Mouse (Mus musculus) natural killer cell, adult 2 months (primary cell): ENCODE data around the gene Nek9.

Experiments
- DNase-seq, 2 experiments: peaks; one replicate each; pipeline ENCODE4 v3.0.0; 2022; ENCODE audit warnings: low spot score in 2 of 2

The Nek9 gene

DNA sequence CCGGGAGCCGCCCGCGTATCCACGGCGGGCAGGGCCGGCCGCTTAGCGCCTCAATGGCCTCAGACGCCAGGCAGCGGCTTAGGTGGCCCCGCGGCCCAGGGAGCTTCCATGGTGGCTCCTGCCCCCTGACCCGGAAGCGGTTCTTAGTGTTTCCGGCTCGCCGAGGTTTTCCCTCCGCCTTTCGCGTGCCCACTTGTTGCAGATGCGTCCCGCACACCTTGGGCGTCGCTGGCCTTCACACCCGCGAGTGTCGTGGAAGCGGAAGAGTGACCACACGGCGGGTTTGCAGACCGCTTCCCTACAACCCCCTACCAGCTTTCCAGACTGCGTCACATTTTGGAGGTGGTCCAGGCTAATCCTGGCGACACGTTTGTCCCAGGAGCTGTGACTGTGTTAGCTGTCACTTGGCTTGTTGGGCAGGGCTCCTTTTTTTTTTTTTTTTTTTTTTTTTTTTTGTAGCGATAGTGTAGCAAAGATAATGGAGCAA is at the start of gene Nek9:
Nek9 (minus strand) TSS at position 120 of the 487 bp plus-strand sequence.
- DNase-seq, result peak; percentile 92

DNA sequence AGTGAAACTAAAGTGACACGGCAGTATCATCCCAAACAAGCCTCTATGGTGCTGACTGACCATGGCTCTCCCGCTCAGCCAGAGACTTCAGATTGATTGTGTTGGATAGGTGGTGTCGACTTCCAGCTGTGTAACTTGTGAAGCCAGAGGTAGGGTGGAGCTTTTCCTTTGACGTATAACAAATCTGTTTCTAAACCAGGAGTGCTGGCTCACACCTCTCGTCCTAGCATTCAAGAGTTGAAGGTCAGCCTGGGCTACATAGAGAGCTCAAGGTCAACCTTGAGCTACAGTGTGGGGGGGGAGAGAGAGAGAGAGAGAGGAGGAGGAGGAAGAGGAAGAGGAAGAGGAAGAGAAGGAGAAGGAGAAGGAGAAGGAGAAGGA is 46.8 kb upstream of the Nek9 start:
- no peak for DNase-seq

DNA sequence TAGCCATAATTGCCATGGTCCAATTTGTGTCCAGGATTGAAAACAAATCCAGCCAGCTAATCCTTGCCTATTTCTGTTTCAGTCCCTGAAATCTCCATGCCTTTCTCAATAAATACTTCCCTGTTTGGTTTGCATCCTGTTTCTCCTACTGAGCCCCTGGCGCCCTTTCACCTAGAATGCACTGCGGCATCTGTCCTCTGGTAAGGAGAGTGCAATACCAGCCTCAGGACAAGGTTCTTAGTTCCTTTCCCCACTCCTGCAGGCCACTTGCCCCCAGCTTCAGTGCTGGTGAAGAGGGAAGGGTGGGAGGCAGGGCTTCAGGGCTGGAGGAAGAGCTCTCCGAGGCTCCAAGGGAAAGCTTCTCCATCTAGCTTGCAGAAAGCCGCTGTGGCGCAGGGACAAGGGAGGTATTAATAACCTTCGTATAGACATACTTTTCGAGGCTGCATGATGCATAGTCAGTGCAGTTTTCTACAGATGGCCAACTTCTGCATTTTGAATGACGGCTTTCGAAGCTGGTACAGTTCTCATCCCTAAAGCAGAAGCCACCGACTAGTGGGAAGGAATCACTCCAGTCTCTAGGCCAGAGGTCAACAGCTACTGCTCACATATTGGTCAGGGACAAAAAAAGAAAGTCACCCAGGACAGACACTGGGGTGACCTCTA is 46.3 kb upstream of the Nek9 start:
- DNase-seq, result peak in 1 of 2 experiments; percentile 10

DNA sequence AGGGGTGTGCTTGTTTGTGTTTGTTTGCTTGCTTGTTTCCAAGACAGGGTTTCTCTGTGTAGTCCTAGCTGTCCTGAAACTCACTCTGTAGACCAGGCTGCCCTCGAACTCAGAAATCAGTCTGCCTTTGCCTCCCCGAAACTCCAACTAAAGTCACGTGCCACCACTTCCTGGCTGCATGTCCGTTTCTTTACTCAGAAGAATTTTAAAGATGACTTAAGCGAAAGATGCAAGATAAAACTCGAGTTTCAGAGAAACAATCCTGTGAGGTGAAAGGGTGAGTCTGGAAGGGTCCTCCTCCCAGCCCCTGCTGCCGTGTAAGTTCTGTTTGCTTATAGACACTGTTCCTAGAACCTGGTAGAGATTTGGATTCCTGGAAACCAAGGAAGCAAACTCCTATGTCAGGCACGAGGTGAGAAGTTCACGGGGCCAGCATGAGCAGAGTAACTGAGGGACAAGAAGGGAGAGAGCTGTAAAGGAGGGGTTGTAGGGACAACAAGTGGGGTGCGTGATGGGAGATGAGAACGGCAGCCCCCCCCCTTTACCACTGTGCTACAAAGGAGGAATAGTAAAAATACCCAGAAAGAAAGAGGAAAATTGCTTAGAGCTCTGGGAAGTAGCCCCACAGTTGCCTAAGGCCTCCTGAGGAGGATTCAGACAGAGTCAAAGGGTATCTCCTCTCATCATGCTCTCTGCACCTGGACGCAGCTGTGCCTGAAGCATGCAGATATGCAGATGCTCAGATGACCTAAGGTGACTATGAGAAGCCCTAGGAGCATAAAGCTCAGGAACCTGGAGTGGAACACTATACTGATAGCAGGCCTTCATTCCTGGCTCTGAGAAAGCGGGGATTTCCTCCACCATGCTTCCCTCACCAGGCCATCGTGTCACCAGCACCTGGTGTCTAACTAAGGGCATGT is 43.9 kb upstream of the Nek9 start:
- no peak for DNase-seq

DNA sequence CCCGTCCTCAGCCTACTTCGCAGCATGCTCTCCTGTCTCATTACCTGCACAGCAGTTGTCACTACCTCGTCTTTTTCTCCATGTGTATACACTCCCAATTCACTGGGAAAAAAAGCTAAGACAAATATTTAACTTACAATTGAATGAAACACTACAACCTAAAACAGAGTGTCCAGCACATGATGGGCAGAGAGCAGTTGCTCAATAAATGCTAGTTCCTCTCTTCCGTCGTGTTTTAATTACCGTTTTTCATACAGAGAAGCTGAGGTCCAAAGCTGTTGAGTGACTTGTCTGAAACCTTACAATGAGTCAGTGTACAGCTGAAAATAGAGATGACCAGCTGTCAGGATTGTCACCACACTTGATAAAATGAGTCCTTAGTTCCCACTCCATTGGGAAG is 42.4 kb upstream of the Nek9 start:
- DNase-seq, result no peak

DNA sequence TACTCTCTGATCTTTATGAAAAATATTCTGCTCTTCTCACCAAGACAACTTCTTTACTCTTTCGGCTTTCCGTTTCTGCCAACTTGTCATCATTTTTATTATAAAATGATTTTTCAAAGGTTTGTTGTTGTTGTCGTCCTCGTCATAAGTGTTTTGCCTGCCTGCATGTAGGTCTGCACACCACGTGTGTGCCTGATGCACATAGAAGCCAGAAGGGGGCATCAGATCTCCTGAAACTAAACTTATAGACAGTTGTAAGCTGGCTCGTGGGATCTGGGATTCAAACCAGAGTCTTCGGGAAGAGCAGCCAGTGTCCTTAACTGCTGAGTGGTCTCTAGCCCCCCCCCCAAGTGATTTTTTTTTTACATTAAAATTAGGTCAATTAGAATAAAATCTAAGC is 41.8 kb upstream of the Nek9 start:
- DNase-seq, result no peak

DNA sequence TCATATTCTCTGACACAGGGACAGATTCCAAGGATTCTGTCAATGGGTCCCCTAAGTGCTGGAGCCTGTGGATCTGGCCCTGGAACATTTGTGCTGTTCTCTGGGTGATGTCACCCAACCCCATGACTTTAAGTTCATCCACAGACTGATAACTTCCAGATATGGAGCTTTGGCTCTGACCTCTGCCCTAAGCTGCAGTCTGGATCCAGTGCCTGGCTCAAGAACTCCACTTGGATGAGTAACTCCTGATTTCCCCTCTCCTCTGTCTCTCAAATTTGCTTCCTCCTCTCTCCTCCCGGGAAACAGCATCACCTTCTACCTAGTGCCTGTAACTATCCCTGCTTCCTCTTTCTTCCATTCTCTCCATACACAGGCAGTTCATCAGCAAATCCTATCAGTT is 41.1 kb upstream of the Nek9 start:
- DNase-seq, result no peak

DNA sequence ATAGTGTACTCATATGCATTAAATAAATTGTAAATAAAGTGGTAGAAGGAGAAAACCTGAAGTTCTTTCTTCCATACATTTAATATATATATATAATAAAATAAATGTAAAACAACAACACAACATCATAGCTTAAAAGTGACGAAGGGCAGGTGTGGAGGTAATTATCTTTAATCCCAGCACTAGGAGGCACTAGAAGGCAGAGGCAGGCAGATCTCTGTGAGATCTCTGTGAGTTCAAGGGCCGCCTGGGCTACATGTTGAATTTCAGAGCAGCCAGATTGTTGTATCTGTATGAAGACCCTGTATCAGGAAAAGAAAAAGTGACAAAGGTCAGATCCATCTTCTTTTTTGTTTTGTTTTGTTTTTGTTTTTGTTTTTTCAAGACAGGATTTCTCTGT is 39.1 kb upstream of the Nek9 start:
- DNase-seq, result peak in 1 of 2 experiments; percentile 20

DNA sequence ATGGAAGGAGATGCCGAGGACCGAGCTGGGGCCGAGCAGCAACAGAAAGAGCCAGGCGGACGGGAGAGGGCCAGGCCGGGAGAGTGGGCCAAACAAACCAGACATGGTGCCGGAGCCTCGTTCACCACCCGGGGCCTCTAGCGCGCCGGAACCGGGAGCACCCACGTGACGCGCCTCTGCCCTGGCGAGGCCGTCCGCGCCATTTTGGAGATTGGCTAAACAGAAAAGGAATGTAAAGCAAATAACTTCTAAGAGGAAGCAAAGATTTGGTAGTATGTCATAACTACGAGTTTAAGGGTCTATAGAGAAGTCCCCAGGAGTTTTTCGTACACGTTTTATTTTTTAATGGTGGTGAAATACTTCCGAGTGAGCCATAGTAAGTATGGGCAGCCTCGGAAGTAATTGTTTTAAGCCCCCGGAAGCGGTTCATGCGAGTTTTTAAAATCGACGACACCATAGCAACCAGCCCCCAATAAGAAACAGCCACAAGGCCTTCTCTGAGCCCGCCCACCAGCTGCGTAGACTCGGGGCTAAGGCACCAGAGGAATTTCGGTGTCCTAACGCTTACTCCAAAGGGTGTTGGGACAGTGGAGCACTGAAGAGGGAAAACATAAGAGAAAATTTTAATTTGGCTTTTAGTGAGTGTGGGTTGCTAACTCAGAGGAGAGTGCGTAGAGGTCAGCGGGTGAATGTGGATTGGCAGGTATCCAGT is 35.6 kb upstream of the Nek9 start, which contains the start of gene Tmed10:
Tmed10 (minus strand) TSS at position 287 of the 712 bp plus-strand sequence.
- peak; percentile 84 to 85 for DNase-seq

DNA sequence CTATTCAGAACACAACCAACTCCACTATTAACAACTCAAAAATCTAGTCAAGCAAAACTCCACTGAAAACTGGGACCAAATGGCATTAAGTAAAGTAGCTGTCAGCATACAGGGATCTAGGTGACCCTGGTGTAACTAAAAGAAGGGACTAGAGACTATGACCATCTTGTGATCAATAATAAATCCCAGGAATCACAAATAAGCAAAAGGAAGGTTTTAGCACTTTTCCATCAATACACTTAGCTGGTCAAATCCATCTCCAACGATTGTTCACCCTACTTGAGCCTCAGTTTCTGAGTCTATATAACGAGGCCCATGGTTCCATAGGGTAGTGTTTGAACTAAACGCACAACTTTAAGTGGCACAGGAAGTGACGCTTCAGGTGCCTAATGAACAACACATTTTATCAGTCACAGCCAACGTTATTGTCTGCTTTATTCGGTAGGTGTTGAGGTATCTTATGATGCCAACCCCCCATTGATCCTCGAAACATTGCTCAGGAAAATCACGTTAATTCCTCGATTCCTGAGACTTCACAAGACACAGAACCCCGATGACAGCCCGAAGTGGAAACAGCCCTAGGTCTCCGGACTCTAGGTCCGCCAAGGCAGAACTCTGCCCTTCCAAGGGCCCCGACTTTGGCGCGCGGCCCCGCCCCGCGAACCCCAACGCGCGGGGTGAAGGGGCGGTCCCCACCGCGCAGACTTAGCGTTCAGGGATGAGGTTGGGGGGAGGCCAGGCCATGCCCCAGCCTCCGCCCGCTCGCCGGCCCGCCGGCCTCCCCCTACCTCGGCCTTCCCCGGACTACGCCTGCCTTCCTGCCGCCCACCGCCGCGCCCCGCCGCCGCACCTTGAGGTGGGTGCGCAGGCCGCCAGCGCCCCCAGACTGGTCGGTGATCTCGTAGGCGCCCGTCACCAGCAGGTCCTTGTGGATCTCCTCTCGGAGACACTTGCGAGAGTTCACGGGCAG is 34.7 kb upstream of the Nek9 start:
- DNase-seq, result peak; percentile 57 to 70

DNA sequence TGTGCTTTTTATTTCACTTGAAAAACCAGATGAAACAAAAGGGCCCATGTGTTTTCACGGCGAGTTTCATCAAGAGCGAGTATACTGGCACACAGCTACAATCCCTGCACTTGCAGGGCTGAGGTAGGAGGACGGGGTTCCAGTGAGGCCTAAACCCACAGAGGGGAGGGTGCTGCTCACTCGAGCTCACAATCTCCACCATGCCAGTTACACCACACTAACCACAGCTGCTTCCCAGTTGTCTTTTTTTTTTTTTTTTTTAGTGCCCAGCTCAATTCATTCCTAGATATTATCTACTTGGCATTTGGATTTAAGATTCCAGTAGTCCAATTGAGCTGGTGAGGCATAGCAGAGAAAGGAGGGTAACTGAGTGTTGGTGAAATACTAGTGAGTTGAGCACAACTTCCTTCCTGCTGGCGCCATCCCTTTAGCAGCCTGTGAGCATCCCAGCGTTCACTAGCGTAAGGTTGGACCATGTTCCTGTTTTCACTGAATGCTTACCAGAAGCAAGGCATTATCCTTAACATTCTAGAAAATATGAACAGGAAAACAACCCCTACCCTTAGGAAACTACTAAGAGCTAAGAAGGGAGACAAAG is 33.0 kb upstream of the Nek9 start:
- DNase-seq, result no peak

DNA sequence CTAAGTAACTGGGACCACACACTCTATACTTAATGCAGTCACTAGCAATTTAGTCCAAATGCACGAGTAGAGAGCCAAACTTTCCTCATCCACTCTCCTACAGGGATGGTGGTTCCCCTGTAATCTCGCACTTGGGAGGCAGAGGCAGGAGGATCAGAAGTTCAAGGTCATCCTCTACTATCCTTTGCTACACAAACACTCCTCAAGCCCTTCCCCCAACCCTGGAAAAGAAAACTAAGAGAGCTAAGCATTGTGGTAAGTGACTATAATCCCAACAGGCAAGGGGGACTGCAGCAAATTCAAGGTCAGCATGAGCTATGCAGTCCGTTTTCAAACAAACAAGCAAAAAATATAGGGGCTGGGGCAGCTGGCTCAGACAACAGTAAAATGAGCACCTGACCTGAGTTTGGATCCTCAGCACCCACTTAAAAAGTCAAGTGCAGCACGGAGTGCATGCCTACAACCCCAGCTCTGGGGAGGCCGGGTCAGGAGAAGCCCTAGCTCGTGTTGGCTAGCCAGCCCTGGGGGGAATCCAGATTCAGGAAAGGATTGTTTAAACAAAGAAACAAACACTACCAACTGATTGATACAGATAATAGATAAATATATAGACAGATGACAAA is 29.4 kb upstream of the Nek9 start:
- no peak for DNase-seq

DNA sequence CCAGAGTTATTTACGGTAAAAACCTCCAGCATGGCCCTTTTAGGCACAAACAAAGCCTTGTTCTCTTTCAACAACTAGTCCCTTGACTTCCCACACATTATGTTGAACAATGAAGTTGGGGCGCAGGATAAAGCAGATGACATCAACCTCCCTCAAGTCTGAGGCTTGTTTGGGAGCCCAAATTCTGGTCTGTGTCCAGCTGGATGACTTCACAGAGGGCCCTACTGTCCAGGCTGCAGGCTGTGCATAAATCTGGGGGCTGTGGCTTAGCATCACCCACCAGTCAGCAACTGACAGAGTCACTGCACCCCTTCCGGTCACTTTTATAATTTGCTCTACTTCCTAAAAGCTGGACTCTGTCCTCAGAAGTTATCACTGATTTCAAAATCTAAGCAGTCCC is 27.1 kb upstream of the Nek9 start:
- no peak for DNase-seq

DNA sequence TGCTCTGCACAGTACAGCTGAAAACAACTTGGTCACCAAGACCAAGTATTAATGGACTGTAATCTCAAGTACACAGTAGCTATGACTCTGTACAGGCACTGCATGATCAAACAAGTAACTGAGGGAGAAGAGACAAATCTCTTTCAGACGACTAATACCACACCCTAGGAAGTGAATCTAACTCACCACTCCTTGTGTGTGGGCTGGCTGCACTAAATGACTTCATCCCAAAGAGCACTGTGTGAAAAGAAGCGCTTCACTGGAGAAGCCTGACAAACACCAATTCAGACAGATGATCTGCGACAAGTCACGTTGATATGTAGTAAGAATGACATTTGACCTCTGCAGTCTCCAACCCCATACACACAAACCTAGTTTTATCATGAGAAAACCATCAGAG is 23.3 kb upstream of the Nek9 start:
- no peak for DNase-seq

DNA sequence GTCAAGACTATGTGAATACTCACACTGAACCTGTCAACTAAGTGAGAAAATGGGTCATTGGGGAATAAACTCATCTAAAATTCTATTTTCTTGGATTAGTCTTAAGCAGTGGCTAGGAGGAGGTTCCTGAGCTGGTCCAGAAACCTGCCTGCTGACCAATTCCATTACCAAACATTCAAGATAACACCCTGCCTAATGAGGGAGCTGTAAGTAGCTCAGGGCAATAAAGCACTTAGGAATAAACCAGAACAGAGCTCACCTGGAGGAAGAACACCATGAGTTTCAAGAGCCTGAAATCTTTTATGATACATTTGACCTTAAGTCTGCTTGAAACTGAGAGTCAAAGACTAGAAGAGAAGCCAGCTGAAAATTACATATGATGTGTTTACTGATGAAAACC is 22.4 kb upstream of the Nek9 start:
- DNase-seq, result no peak

DNA sequence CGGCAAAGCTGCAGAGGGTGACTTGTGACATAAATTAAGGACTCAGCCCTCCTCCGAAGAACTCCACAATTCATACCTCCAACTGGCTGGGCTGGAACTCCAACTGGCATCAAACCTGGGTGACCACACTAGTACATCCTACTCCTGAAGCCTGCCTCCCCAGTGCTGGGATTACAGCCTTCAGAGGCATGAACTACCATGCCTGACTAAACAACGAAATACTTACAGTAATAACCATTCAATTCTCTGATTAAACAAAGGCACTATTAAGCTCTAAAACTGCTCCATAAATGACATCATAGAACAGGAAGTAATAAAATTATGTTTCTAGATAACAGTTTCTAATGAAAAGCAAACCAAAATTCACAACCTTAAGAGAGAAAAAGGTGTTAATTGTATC is 22.0 kb upstream of the Nek9 start:
- DNase-seq, result no peak

DNA sequence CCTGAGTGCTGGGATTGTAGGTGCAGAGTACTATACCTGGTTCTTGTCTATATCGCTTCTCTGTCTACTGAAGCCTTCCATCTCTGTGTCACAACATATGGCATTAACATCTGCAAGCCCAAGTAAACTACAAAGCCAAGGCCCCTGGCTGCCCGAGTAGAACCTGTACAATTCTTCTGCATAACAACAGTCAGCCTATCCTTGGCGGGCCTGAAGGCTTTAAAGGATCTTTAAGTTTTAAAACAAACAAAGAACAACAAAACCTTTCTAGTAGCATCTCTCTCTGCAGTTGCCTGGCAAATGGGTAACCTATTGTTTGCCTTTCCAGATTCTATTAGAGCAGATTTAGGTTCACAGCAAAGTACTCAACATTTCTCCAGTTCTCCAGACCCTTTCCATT is 14.9 kb upstream of the Nek9 start:
- no peak for DNase-seq

DNA sequence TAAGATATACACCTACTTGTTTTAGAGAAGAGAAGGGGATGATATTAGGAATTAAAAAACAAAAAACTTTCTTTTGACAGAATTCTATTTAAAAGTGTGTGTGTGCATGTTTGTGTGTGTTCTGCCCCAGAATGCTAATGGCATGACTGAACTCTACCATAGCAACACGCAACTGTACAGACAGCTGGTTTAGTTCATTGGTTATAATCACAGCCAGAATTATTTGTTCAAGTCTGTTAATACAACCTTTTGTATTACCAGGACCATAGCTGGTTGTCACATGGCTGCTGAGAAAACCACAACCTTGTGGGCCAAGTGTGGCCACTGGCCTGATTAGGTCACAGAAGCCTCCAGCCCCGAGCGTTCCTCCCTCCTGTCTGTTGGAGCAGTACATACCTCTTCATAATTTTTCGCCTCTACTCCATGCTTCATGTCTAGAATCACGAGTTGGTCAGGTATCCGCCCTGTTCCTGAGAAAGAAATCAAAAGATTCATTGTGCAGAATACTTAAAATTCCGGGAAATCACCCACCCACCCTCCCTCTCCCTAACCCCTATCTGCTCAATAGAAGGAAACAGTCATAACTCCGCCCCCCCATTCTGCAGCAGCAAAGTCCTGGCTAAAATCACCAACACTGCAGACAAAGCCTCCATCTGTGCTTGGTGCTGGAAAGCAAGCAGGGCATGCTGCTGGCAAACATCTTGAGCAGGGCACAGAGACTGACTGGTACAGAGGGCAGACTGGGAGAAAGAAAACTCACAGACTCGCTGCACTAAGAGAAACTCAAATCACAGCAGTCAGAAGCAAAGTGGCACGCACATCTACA is 11.5 kb upstream of the Nek9 start:
- no peak for DNase-seq

DNA sequence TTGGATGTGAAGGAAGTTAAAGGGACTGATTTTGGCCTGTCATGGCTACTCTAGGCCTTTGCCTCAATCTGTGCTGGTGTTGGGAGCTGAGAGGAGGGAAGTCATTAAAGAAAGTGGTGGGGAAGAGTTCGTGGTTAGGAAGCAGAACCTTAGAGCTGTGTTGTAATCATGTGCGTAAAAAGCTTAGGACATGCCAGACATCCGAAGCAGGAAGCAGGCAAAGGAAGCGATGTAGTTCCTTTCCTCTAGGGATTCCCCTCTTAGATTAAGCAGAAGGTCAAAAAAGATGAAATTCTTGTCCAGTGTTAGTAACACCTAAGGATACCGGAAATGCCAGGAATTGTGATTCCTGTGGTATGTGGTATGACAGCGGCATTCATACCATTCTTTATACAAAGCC is 9.2 kb upstream of the Nek9 start:
- no peak for DNase-seq
